Mouse (Mus musculus) liver, embryonic 15.5 days (tissue): ENCODE measurements around the gene Gm9837. TPM values are rescaled to one million over a fixed set of nuclear protein-coding genes. Genes with fewer than 3 reads are reported as not detected.

ENCODE experiments used
- ATAC-seq: fragments of 200-750 bp; cut with Nextera tagmentation; 2 replicates; pipeline ENCODE4 v1.8.0; 2017; ENCODE audit warnings: moderate number of reproducible peaks, mild to moderate bottlenecking, moderate library complexity; ENCODE audit not compliant: insufficient read depth
- H3K27ac ChIP-seq: fragments of 300-500 bp; sonication (generic); replicated peaks from 2 replicates; pipeline ENCODE4 v1.5.1; 2015; ENCODE audit warnings: mild to moderate bottlenecking, inconsistent platforms
- H3K27me3 ChIP-seq: fragments of 300-500 bp; sonication (generic); 2 replicates; pipeline ENCODE4 v1.6.1; 2015; ENCODE audit warnings: mild to moderate bottlenecking, inconsistent platforms
- H3K36me3 ChIP-seq: fragments of 300-500 bp; sonication (generic); replicated peaks from 2 replicates; pipeline ENCODE4 v1.6.1; 2015; ENCODE audit warnings: moderate library complexity, mild to moderate bottlenecking, inconsistent platforms
- H3K4me1 ChIP-seq: fragments of 300-500 bp; sonication (generic); replicated peaks from 2 replicates; pipeline ENCODE4 v1.6.1; 2015; ENCODE audit warnings: inconsistent platforms
- H3K4me2 ChIP-seq: fragments of 300-500 bp; sonication (generic); 2 replicates; pipeline ENCODE4 v1.6.1; 2015; ENCODE audit warnings: moderate library complexity, mild to moderate bottlenecking, inconsistent platforms
- H3K4me3 ChIP-seq: fragments of 300-500 bp; sonication (generic); replicated peaks from 2 replicates; pipeline ENCODE4 v1.5.1; 2015; ENCODE audit warnings: mild to moderate bottlenecking, inconsistent platforms
- H3K9ac ChIP-seq: fragments of 300-500 bp; sonication (generic); 2 replicates; pipeline ENCODE4 v1.6.1; 2015; ENCODE audit warnings: moderate library complexity, mild to moderate bottlenecking, inconsistent platforms
- H3K9me3 ChIP-seq: fragments of 300-500 bp; sonication (generic); replicated peaks from 2 replicates; pipeline ENCODE4 v1.6.1; 2016; ENCODE audit warnings: inconsistent platforms
- WGBS: fragments of 180-500 bp; shearing (Covaris S2); methylation state at CpG from one replicate; pipeline ENCODE4 v1.1.7; 2015; ENCODE audit warnings: mixed read lengths; ENCODE audit not compliant: insufficient replicate concordance; 5-methylcytosine and 5-hydroxymethylcytosine counted together
- polyA plus RNA-seq: library from polyadenylated mRNA; unstranded; fragments of >200 nt; fragmentation: Nextera tagmentation; extraction: Ambion mirVana; gene quantifications from 2 replicates; pipeline ENCODE4 v1.2.1, GENCODE M21; 2015

Gm9837 gene
- polyA plus RNA-seq, 1 experiment from 2014 or later, result not detected

- no peak overlapping the region for H3K4me3 ChIP-seq
- WGBS, result 42% methylated on average over 3 of the region's 3 CpGs
- 0 out of 2 replicates have a peak overlapping the region, but pooled peaks have one; percentile 31 for H3K27ac ChIP-seq
- no peak overlapping the region for H3K4me2 ChIP-seq
- H3K4me1 ChIP-seq, result peaks cover 58% of the 10 kb centered on the region
- ATAC-seq, result no peak
- no peaks in the 10 kb centered on the region for H3K36me3 ChIP-seq
- H3K9ac ChIP-seq, result no peak overlapping the region
- no peaks in the 10 kb centered on the region for H3K9me3 ChIP-seq
- H3K27me3 ChIP-seq, result peaks cover 26% of the 10 kb centered on the region
These were observed 15.4 kb upstream of the Gm9837 start for GRCm38 (mm10) chr11:53485719-53486118.

- peak; percentile 80 for ATAC-seq
- H3K4me2 ChIP-seq, result peak overlapping the region; percentile 66
- 21% methylated on average over 9 of the region's 9 CpGs for WGBS
- peaks cover 2% of the 10 kb centered on the region; the same call in 1 of the 2 replicates for H3K36me3 ChIP-seq
- peak overlapping the region; percentile 99 for H3K27ac ChIP-seq
- no peaks in the 10 kb centered on the region for H3K9me3 ChIP-seq
- peaks cover 82% of the 10 kb centered on the region for H3K4me1 ChIP-seq
- peak overlapping the region; percentile 39 for H3K4me3 ChIP-seq
- peaks cover 46% of the 10 kb centered on the region for H3K27me3 ChIP-seq
- peak overlapping the region; percentile 49 for H3K9ac ChIP-seq
These were observed 13.0 kb upstream of the Gm9837 start for GRCm38 (mm10) chr11:53483159-53483891.

- WGBS, result 26% methylated on average over 4 of the region's 4 CpGs
- Histone ChIP-seq H3K27ac (peak overlapping the region; percentile 99), H3K4me3 (peak overlapping the region; percentile 75), H3K27me3 (peaks cover 44% of the 10 kb centered on the region), H3K9ac (peak overlapping the region; percentile 43), H3K4me2 (peak overlapping the region; percentile 92), H3K36me3 (peaks cover 18% of the 10 kb centered on the region), H3K4me1 (peaks cover 76% of the 10 kb centered on the region), H3K9me3 (no peaks in the 10 kb centered on the region)
- ATAC-seq, result peak; percentile 70
These were observed 10.9 kb upstream of the Gm9837 start for GRCm38 (mm10) chr11:53481088-53481730.

- Histone ChIP-seq H3K4me2 (peak within 1 kb of the TSS; percentile 92), H3K4me3 (peak within 1 kb of the TSS; percentile 75), H3K9me3 (no peaks in the 10 kb centered on the region), H3K4me1 (peaks cover 69% of the 10 kb centered on the region), H3K27me3 (peaks cover 55% of the 10 kb centered on the region), H3K9ac (peak within 1 kb of the TSS; percentile 87), H3K27ac (peak within 1 kb of the TSS; percentile 99), H3K36me3 (peaks cover 20% of the 10 kb centered on the region)
- WGBS, result under 1% methylated on average over 40 of the region's 40 CpGs
- ATAC-seq, result peak; percentile 69
These were observed 9.6 kb upstream of the Gm9837 start, which contains the start of the genes Gm9945 and Sowaha for GRCm38 (mm10) chr11:53479783-53480301. Gm9945 (plus strand) TSS chr11:53480166. Sowaha (minus strand) TSS chr11:53480274.

GRCm38 (mm10) chr11:53479171-53479782, 9.0 kb upstream of the Gm9837 start:
- Histone ChIP-seq H3K4me2 (peak overlapping the region; percentile 92), H3K27me3 (peaks cover 61% of the 10 kb centered on the region), H3K9me3 (no peaks in the 10 kb centered on the region), H3K36me3 (peaks cover 20% of the 10 kb centered on the region), H3K4me1 (peaks cover 64% of the 10 kb centered on the region), H3K9ac (peak overlapping the region; percentile 87), H3K4me3 (peak overlapping the region; percentile 75), H3K27ac (peak overlapping the region; percentile 99)
- 1% methylated on average over 62 of the region's 62 CpGs for WGBS
- ATAC-seq, result peak; percentile 2; the same call in 1 of the 2 replicates

- Histone ChIP-seq H3K27ac (peak overlapping the region; percentile 99), H3K9me3 (no peaks in the 10 kb centered on the region), H3K9ac (peak overlapping the region; percentile 87), H3K4me2 (peak overlapping the region; percentile 92), H3K4me3 (peak overlapping the region; percentile 75), H3K4me1 (peaks cover 57% of the 10 kb centered on the region), H3K27me3 (peaks cover 68% of the 10 kb centered on the region), H3K36me3 (peaks cover 20% of the 10 kb centered on the region)
- ATAC-seq, result no peak
- WGBS, result 7% methylated on average over 79 of the region's 79 CpGs
These were observed 8.3 kb upstream of the Gm9837 start for GRCm38 (mm10) chr11:53478383-53479170.

GRCm38 (mm10) chr11:53477833-53478232, 7.6 kb upstream of the Gm9837 start:
- Histone ChIP-seq H3K9me3 (no peaks in the 10 kb centered on the region), H3K4me3 (peak overlapping the region; percentile 75)
- 22% methylated on average over 7 of the region's 7 CpGs for WGBS

GRCm38 (mm10) chr11:53475620-53476019, 5.3 kb upstream of the Gm9837 start:
- WGBS, result 38% methylated on average over 8 of the region's 8 CpGs
- no peak overlapping the region for H3K27ac ChIP-seq
- H3K9ac ChIP-seq, result no peak overlapping the region
- H3K36me3 ChIP-seq, result peaks cover 20% of the 10 kb centered on the region
- H3K4me3 ChIP-seq, result no peak overlapping the region
- peaks cover 95% of the 10 kb centered on the region for H3K27me3 ChIP-seq
- H3K4me1 ChIP-seq, result peaks cover 33% of the 10 kb centered on the region
- no peaks in the 10 kb centered on the region for H3K9me3 ChIP-seq
- H3K4me2 ChIP-seq, result no peak overlapping the region
- no peak for ATAC-seq

More at GRCm38 (mm10) chr11:53477833-53478232, 7.6 kb upstream of the Gm9837 start:
- H3K36me3 ChIP-seq, result peaks cover 20% of the 10 kb centered on the region
- ATAC-seq, result no peak
- H3K27ac ChIP-seq, result peak overlapping the region; percentile 99; the same call in 1 of the 2 replicates
- peak overlapping the region; percentile 92 for H3K4me2 ChIP-seq
- H3K9ac ChIP-seq, result peak overlapping the region; percentile 87
- peaks cover 75% of the 10 kb centered on the region for H3K27me3 ChIP-seq
- H3K4me1 ChIP-seq, result peaks cover 51% of the 10 kb centered on the region

GRCm38 (mm10) chr11:53472709-53473108, 2.4 kb upstream of the Gm9837 start:
- Histone ChIP-seq H3K27ac (no peak overlapping the region), H3K4me3 (no peak overlapping the region), H3K36me3 (peaks cover 12% of the 10 kb centered on the region), H3K4me2 (no peak overlapping the region), H3K9ac (no peak overlapping the region), H3K9me3 (no peaks in the 10 kb centered on the region), H3K27me3 (peaks cover 85% of the 10 kb centered on the region), H3K4me1 (peaks cover 11% of the 10 kb centered on the region)
- WGBS, result 64% methylated on average over 3 of the region's 3 CpGs
- no peak for ATAC-seq

GRCm38 (mm10) chr11:53469294-53469967, 848 bp downstream of the Gm9837 start:
- Histone ChIP-seq H3K4me3 (no peak overlapping the region), H3K4me2 (no peak overlapping the region), H3K36me3 (no peaks in the 10 kb centered on the region), H3K27me3 (peaks cover 87% of the 10 kb centered on the region), H3K9me3 (no peaks in the 10 kb centered on the region), H3K9ac (no peak overlapping the region), H3K27ac (no peak overlapping the region), H3K4me1 (peaks cover 12% of the 10 kb centered on the region)
- 39% methylated on average over 16 of the region's 16 CpGs for WGBS
- ATAC-seq, result no peak
